Mouse (Mus musculus): ENCODE data around the gene Pigv. TPM values are rescaled to one million over a fixed set of nuclear protein-coding genes. Genes with fewer than 3 reads are reported as not detected.
"Not testable (repeated sequence)": the region's sequence is repeated elsewhere in the genome, so short reads cannot be mapped to it uniquely, and the experiment has no call there.

Gene Pigv
- total RNA-seq, 2 experiments from 2014 or later = 6.8 to 9.1 TPM

DNA sequence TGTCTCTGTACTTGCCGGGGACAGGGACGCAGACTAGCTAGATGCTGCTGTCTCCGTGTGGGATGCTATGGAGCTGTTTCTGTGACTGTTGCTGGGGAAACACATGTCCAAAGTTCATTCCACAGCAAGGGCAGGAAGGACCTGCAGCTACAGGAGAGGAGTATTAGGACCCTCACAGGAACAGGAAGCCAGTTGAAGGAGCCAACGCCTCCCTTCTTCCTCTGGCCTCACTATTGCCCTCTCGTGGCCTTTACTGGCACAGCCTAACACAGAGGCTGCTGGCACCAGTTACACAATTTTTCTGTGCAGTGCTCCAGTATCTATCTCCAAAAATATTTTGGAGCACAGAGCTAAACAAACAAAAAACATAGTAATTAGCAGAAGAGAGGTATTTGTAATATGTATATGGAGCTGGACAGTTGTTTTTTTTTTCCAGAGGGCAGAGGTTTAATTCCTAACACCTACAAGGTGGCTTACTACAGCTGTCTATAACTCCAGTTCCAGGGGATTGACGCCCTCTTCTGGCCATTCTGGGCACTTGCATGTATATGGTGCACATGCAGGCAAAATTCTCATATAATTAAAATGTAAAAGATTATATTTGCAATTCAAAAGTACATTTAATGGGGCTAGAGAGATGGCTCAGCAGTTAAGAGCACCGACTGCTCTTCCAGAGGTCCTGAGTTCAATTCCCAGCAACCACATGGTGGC, 22.3 kb downstream of the Pigv start, which contains the start of gene Zdhhc18:
Zdhhc18 (minus strand) TSS at position 166 of the 711 bp plus-strand sequence.
- DNase-seq (ENCODE audit: low spot score in 2 of 2) = peak; percentile 76 to 83

DNA sequence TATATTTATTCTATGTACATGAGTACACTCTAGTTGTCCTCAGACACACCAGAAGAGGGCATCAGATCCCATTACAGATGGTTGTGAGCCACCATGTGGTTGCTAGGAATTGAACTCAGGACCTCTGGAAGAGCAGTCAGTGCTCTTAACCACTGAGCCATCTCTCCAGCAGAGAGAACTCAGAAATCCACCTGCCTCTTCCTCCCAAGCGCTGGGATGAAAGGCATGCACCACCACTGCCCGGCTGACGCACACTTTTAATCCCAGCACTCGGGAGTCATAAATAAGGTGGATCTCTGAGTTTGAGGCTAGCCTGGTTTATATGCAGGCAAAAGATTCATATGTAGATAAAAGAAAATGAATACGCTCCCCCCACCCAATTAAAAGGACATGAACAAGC, 23.0 kb downstream of the Pigv start:
- DNase-seq (ENCODE audit: low spot score in 2 of 2) = not testable (repeated sequence)

DNA sequence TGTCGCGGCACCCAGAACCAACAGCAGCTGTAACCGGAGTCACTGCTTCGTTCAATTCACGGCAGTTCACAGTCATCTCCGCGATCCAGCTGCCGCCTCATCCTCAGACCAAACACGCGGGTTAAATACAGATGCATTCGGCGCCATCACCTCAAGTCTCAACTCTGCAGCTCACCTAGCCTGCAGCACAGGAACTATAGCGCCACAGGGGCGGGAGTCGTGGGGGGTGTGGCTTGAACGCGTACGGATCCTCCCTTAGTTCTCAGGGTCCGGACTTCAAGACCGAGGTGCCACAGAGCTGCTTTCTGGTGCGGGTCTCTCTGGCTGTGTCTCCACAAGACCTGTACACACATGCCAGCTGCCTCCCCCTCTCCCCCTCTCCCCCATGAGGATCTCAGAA, 26.8 kb downstream of the Pigv start:
- no peak for DNase-seq (ENCODE audit: low spot score in 2 of 2)

DNA sequence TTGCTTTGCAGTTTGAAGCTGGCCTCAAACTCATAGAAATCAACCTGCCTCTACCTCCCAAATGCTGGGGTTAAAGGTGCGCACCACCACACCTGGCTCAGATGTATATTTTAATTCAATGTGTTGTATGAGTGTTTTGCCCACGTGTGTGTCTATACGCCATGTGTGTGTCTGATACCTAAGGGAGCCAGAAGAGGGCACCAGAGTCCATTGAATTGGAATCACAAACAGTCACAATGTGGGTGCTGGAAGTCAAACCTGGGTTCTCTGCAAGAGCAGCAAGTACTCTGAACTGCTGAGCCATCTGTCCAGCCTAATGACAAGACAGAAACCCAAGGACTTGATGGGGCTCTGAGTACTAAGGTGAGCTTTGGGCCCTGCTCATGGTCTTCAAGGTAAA, 27.3 kb downstream of the Pigv start:
- DNase-seq (ENCODE audit: low spot score in 2 of 2) = no peak

DNA sequence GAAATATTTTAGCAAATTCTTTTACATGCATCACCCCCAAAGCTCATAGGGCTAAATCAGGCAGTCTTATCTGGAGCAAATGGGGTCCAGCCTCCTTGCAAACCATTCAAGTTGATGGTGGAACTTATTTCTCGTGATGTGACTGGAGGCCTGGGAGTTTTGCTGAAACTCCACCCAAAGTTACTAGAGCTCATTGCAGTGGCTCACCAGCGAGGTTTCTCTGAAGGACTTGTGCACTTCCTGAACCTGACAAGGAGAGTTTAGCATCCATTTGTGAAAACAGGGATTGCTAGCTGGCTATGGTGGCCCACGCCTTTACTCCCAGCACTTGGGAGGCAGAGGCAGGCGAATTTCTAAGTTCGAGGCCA, 38.4 kb downstream of the Pigv start:
- DNase-seq (ENCODE audit: low spot score in 2 of 2) = no peak

DNA sequence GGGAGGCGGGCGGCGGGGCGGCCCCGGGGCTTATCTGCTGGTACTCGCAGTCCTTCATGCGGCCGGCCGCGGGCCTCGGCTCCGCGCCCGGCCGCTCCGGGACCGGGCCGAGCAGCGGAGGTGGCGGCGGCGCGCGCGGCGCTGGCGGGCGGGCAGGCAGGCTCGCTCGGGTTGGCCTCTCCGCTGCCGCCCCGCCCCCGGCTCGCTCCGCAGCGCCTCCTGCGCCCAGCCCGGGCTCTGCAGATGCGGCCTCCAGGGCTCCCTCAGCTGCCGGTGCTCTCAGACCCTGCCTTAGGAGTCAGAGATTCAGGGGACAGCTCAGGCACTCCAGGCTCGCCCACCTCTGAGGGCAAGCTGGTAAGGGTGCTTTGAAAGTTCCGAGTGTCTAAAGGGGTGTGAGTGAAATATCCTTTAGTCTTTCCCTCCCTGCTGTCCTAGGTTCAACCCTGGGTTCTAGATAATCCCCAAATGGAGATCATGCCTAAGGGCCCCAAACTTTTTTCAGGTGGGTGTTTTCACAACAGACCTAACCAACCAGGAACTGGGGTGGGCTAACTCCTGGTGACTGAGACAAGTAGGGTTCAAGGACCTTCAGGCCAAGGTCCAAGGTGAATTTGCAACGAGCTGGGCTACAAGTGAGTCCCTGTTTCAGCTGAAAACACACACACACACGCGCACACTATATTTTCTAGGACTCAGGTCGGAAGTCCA, 39.0 kb downstream of the Pigv start:
- DNase-seq (ENCODE audit: low spot score in 2 of 2) = peak; percentile 82 to 84

DNA sequence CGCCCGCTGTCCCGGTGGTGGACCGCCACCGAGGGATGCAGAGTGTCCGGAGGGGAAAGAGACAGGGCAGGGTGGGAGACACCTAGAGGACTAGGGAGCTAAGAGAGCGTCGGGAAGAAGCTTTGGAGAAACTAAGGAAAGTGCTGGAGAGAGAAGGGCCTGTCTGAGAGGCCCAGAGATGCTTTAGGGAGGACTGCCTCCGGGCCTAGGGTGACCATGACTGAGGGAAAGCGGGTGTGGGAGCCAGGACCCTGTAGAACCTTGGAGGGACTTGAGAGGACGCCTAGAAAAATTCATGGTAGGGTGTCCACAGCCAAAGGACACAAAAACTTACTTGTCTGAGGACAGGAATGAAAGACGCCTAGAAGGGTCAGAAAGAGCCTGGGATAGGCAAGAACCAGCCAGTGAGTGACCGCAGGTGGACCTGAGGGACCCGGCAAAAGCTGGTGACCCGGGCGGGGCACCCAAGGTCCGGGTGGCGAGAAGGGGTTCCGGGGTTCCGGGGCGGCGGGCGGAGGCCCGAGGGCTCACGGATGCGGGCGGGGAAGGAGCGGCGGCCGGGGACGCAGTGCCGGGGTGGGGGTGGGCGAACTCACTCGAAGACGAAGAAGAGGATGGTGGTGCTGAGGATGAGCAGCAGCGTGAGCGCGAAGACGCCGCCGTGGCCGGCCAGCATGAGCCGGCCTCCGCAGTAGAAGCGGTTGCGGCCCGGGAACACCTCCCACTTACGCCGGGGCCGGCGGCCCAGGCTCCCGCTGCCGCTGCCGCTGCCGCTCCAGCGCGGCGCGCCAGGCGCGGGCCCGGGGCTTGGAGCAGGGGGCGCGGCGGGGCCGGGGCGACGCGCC, 39.7 kb downstream of the Pigv start:
- DNase-seq (ENCODE audit: low spot score in 2 of 2) = no peak

DNA sequence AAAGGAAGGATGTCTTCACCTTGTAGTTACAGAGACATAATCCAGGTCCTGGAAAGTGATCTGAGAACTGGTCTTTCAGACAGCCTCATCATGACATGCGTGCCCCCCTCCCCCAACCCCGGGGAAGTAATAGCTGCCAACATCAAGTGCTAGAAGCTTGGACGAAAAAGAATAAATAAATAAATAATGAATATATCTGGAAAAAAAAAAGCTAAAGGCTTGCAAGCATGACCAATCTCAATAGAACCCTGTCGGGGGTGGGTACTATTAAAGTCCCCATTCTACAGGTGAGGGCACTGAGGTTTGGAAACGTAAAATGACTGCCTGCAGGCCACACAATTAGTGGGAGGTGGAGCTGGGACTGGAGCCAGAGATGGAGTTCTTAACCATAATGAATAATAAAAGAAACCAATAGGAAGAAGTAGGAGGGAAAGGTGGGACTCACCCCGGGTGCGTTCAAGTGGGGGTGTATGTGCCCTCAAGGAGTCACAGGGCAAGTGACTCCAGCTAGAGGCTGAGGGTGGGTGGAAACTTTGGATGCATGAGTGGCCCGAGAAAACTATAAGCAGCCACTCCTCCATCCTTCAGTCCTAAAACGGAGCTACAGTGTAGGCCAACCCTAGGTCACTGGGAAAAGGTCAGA, 40.6 kb downstream of the Pigv start:
- DNase-seq (ENCODE audit: low spot score in 2 of 2) = no peak

DNA sequence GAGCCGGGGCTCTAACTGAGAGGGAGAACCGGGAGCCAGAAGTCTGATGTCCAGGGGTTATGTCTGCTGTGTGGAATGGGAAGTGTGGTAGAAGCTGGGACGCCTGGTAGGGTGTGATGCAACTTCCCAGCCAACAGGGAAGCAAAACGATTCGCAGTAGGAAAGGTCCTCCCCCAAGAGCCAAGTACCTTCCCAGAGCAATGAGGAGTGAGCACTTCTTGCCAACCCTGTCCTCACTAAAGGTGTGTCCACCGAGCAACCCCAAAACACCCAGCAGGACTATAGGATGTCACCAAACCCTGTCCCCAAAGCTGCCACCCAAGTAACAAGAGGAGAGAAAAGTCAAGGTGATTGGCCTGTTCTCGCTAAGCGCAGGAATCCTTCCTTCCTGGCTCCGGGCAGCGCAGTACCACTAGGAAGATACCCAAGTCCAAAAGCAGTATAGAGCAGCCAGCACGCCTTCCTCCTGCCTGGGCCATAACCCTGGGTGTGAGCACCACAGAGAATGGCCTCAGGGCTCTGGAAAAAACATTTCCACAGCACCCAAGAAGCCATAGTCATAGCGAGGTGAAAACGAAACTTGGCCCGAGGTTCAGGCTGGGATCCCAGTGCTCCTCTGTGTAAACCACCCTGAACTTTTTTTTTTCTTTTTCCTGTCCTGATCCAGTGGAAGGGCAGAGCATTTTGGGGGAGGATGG, 41.2 kb downstream of the Pigv start:
- DNase-seq (ENCODE audit: low spot score in 2 of 2) = no peak

DNA sequence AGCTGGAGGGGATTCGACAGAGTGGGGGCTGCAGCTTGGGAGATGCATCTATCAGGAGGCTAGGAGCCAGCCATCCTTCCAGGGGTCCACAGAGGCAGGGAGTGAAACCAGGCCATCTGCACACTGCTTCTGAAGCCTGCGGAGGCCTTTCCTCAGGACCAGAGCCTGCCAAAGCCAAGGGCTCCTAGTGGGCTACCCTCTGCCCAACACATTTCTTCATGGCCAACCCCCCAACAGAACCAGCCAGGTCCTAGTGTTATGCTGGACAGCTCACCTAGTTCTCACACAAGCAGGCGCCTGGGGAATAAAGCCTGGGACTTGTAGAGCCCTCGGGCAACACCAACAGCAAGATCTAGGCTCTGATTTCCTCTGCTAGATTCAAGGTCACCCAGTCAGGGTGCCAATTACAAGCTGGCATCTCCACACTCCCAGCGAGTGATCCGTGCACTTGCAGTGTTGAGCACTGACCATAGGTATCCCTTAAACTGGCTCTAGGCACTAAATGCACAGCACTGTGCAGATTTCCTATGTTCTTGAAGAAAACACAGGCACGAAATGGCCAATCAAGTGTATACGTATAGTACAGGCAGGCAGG, 42.0 kb downstream of the Pigv start:
- no peak for DNase-seq (ENCODE audit: low spot score in 2 of 2)

DNA sequence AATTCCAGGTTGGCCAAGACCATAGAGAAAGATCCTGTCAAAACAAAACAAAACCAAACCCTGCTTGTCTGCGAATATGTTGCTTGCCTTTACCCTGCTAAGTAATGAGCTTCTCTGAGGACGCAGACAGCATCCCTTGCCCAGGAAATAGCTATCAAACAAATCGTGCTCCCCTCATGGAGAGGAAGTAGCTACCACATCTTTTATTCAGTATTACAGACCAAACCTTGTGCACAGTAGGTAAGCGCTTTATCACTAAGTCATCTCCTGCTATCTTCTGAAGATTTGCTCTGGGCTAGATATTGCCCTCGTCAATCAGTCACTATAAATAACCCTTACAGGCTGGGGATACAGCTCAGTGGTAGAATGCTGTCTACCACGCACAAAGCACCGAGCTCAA, 43.3 kb downstream of the Pigv start:
- DNase-seq (ENCODE audit: low spot score in 2 of 2) = no peak

DNA sequence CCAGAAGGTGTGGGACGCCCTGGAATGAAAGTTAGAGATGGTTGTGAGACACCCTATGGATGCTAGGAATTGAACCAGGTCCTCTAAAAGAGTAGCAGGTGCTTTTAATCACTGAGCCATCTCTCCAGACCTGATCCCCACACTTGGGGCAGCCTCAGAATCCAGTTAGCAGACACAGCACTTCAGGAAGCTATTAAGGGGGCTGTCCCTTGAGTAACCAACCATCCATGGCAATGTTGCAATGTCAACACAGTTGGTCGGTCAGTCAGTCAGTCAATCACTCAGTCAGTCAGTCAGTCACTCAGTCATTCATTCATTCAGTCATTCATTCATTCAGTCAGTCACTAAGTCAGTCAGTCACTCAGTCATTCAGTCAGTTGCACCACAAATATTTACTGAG, 43.9 kb downstream of the Pigv start:
- DNase-seq (ENCODE audit: low spot score in 2 of 2) = no peak

DNA sequence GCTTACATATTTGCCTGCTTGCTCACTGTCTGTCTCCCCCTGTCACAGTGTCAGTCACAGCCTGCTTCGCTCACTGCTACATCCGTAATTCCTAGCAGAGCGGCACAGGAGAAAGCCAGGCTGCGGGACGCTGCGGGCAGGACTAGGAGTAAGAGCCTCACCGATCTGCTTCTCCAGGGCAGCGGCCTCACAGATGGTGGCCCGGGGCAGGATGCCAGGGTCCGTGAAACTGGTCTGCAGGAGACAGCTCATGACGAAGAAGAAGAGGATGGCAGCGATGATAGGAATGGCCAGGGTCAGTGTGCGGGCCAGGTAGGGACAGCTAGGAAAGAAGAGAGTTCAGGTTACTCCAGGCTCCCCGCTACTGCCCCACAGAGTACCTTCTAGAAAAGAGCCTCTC, 45.4 kb downstream of the Pigv start:
- DNase-seq (ENCODE audit: low spot score in 2 of 2) = no peak

DNA sequence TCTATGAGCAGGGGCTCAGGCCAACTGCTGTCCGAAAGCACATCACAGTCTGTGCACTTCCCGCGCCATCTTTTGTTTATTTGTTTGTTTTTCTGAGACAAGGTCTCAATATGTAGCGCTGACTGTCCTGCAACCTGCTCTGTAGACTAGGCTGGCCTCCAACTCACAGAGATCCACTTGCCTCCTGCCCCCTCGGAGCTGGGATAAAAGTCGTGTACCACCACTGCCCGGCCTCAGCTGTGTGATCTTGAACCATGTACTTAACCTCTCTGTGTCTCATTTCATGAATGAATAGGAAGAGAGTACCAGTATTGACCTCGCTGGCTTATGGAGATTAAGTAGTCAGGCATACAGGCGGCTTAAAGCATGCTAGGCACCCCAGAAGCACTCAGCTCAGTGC, 45.8 kb downstream of the Pigv start:
- no peak for DNase-seq (ENCODE audit: low spot score in 2 of 2)

DNA sequence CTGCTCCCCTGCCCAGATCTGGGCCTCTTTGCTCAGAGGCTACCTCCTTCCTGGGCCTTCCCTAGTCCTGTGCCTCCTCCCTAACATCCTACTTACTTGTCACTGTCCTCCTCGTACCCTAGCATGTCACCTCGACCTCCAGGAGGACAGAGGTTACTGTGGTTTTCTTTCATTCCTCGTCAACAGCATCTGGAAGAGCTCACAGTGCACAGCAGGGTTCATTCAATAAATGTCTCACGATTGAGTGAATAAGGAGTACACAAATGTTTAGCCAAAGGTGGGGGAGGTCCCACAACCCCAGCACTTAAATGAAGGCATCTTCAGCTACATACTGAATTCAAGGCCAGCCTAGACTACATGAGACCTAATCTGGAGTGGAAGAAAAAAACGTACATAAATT, 46.2 kb downstream of the Pigv start:
- DNase-seq (ENCODE audit: low spot score in 2 of 2) = no peak

DNA sequence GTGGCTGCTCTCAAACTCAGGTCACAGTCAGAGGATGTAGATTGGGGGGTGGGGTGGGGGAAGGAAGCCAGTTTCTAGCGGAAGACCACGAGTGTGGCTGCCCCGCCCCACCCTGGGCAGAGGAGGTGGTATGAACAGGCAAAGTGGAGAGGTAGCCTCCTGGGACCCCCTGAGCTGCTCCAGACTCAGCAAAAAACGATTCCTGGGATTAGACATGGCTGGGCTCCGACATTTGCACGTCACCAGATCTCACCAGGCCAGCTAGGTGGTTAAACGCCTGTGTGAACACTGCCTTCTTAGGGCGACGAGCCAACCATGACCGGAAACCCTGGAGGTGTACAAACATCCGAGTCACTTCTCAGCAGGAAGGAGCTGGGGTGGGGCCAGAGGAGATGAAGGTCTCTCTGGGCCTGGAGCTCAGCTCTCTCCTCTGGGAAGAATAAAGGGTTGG, 46.8 kb downstream of the Pigv start:
- DNase-seq (ENCODE audit: low spot score in 2 of 2) = no peak

DNA sequence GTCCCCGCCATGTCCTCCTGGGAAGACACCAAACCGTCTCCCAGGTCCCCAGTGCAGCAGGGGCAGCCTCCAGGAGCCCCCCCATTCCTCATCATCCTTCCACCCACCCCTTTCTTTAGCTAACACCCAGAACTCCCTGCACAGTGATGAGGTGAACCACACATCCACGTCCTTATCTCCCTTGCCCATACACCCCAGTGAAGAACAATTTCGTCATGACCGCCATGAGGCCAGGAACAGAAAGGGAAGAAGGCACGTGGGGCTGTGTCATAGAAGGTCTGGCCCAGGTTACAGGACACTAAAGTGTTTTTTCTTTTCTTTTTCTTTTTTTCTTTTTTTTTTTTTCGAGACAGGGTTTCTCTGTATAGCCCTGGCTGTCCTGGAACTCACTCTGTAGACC, 47.6 kb downstream of the Pigv start:
- DNase-seq (ENCODE audit: low spot score in 2 of 2) = no peak

DNA sequence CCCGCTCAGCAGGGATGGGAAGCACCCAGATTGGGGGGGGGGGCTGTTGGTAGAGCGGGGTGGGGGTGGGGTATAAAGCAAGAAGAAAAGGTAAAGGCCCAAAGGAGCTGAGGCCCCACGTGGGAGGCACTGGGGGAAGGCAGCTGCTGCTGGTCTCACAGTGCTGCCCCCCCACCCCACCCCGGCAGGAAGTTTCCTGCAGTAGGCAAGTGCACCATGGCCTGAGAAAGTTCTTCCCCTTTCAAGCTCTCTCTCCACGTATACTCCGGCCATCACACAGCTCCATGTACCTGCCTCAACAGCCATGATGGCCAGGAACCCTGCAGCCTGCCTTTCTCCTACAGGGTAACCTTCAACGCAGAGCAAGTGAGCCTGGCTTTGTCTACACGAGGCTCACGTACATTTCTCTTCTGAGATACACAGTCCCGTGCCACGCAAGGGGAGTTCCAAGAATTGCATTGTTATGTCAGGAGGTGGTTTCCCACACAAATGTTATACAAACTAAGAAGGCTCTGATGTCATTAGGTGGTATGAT, 50.2 kb downstream of the Pigv start:
- no peak for DNase-seq (ENCODE audit: low spot score in 2 of 2)

DNA sequence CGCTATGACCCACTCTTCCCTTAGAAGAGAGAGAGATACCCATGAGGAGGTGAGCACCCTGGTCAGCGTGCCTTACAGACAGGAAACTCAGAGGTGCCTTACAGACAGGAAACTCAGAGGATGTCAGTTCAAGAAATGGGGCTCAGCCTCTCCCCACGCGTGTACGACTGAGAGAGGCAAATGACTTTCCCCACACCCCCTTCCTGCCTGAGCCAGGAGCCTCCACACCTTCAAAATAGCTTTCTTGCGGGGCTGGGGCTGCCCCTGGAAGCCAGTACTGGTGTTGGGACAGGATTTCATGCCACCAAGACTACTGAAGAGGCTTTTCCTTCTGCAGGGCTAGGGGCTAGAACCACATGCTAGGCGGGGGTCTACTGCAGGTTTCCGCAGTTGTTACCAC, 51.8 kb downstream of the Pigv start:
- no peak for DNase-seq (ENCODE audit: low spot score in 2 of 2)

DNA sequence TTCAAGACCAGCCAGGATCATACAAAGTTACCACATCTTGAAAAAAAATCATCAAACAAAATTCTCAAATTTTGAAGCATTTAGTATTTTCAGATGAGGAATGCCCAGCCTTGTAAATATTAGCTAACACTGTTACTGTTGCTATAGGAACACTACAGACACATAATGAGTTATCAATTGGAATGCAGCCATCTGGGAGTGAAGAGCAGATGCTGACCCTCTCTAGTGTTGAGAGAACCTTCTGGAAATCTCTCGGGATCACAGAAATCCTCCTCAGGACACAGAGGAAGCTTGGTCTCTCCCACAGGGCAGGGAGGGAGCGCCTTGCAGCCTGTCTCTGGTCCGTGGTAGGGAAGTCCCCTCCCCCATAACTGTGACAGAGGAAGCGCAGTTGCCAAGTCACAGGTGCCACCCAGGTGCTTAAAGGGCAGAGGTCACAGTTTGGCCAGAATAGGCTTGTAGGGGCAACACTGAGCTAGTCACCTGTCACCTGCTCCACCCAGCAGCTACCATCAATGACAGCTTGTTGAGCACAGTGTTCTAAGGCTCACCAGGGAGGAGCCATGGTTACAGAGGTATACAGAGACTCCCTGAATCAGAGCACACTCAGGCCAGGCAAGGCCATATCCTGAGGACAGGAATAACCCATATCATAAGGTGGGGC, 52.8 kb downstream of the Pigv start:
- DNase-seq (ENCODE audit: low spot score in 2 of 2) = peak in 1 of 2 experiments; percentile 52
